Mouse (Mus musculus) olfactory bulb, adult 2 months (tissue): ENCODE measurements around the gene Rasl10a.

Source experiments
- CTCF ChIP-seq: fragments of 200-500 bp; IDR thresholded peaks from 2 replicates; pipeline ENCODE4 v1.5.1; 2012; ENCODE audit warnings: low read depth, mild to moderate bottlenecking, low read length, moderate library complexity; ENCODE audit not compliant: insufficient read depth
- POLR2A ChIP-seq: fragments of 200-500 bp; IDR thresholded peaks from 2 replicates; pipeline ENCODE4 v1.6.1; 2012; ENCODE audit warnings: mild to moderate bottlenecking, low read depth, low read length, moderate library complexity; ENCODE audit not compliant: insufficient read depth

DNA sequence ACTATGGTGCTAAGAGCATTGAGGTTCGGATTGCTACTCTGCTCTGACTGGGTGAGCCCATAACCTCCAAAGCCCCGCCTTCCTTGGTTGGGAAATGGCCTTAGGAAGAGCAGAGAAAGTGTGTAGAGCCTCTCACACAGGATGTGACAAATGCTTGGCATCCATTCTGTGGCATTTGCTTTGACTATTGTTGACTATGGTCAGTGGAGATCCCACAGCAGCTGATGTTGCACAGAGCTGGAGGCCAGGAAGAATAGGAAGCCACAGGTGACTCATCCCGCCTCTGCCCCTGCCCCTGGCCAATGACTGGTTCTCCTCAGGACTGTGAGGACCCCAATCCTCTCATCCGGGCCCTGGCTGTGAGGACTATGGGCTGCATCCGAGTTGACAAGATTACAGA lies 41.6 kb upstream of the Rasl10a start:
- TF ChIP-seq CTCF (no peak), POLR2A (no peak)
